Mouse (Mus musculus): ENCODE data around the gene Paqr9. TPM values are rescaled to one million over a fixed set of nuclear protein-coding genes. Genes with fewer than 3 reads are reported as not detected.
"Not testable (repeated sequence)": the region's sequence is repeated elsewhere in the genome, so short reads cannot be mapped to it uniquely, and the experiment has no call there.

Paqr9 gene
- 1 to 10 TPM; 4.4 to 4.5 TPM for total RNA-seq (2021)
- long read RNA-seq, experiment 1, full-length matches to known transcripts, result 11 of 13 reads
- long read RNA-seq, experiment 1, partial matches to known transcripts, result 0 of 13 reads
- long read RNA-seq, experiment 1, other reads (novel, unspliced or antisense), result 2 of 13 reads
- long read RNA-seq, experiment 2, full-length matches to known transcripts, result 14 of 14 reads
- long read RNA-seq, experiment 2, partial matches to known transcripts, result 0 of 14 reads
- long read RNA-seq, experiment 2, other reads (novel, unspliced or antisense), result 0 of 14 reads

DNA sequence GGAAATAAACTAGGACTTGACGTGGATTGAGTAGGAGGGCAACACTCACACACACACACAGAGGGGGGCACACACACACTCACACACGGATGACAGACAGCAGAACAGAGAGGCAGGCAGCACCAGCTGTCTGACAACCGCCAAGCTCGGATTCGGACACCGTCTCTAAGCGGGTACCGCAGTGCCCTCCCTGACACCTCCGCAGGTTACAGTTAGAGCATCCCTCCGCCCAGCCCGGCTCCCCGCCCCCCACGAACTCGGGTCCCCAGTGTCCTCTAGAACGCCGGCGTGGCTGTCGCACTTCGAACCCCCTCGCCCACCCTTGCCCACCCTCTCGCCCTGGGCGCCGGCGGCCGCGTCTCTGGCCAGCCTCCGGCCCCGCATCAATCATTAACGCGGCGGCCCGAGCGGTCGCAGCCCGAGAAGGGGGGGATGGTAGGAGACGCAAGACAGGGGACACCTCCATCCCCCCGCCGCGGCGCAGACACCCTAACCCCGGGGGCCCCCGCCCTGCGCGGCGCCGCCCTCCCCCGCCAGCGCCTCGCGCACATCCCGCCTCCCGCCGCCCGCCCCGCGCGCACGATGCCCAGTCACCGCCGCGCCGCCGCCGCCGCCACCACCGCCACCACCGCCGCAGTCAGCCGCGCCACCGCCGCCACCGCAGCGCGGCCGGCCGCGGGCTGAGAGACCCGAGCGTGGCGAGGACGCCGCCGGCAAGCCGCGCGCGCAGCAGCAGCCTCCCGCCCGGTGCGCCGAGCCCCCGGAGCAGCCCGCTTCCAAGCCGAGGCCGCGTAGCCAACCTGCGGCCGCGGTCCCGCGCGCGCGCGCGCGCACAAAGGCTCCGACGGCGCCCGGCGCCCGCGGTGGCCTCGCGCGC lies at the start of gene Paqr9:
Paqr9 (plus strand) TSS at position 599 of the 877 bp plus-strand sequence.
- peak; percentile 35 for DNase-seq

DNA sequence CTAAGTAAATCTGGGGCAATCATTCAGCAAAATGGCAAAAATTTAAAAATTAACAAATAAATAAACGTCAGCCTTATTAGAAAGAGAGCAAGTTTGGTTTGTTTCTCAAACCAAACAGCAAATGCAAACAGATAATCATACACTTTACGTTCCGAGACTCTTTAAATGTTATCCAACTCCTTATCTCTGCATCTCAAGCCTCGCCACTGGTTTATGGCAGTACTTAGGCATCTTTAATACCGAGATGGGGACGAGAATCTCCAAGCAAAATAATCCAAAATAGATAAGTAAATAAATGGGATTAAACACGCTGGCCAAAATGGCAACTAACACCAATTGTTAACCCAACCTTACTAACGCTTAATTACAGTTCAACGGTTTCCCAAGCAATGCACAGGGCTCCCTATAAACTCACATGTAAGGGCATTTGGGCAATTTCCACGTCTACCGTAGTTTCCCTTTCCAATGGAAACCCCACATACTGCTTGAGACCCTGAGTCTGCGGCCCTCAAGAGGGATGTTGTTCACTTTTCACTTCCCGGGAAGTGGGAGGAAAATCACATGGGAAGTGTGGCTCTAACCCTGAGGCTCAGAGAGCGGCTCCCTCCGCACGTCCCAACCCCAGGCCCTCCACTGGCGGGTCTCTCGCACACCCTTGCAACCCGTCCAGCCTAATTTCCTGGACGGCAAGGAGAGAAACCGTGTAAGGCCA lies 48.6 kb upstream of the Paqr9 start:
- no peak for DNase-seq

DNA sequence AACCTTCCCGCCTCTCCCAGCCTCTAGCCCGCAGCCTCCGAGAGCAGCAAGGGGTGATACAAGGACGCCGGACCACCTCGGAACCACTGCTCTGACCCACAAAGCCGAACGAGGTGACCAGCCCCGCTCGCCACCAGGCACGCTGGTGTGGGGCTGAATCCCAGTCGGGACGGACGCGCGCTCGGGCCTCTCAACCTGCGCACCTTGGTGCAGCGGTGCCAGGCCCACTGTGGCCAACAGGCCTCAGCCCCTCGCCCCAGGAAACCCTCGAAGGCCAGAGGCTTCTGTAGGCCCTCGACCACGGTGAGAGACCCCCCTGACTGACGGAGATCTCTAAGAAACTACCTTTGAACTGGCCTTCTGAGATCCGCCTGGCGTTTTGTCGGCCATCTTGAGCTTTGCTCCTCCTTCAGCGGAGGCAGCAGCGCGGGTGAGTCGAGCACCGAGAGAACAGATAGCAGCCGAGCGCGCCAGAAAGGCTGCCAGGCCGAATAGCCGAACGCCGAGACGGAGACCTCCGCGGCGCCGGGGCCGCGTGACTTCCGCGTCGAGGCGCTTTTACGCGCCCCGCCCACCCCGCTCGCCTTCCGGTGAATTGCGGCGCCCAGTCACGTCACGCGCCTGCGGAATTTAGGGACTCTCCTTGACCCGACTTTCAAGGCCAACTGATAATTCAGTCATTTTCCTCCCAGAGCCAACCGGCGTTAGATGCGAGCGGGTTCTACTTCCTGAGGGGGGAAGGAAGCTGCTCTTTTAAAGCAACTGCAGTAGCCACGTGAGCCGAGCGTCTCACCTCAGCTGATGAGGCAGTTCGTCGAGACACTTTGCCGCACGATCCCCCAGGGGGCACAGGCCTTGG lies 47.8 kb upstream of the Paqr9 start, which contains the start of gene U2surp:
U2surp (minus strand) TSS at position 525 of the 859 bp plus-strand sequence.
- peak; percentile 95 for DNase-seq

DNA sequence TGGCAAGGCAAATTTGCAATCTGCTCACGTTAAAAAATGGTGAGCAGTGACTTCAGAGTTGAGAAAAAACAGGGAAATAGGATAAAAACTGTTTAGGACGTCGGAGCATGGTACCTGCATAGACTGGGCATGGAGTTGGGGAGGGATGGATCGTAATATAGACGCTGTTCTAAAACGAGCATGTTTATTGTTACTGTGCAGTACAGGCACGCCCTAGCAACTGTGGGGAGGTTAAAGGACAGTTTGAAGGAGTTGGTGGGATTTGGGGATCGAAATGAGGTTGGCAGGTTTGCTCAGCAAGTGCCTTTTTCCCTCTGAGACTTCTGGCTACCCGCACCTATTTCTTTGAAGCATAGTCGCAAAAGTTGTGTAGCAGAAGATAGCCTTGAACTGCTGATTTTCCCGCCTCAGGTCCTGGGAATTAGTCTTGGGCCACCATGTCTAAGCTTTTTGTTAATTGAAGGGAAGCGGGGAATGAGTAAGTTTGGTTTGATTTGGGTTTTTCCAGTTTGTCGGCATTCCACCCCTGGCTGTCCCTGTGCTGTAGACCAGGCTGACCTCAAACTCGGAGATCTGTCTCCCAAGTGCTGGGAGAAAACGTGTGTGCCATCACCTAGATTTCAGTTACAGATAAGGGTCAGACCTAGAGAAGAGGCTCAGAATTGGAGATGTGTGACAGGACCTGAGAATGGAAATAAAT lies 47.0 kb upstream of the Paqr9 start:
- no peak for DNase-seq

DNA sequence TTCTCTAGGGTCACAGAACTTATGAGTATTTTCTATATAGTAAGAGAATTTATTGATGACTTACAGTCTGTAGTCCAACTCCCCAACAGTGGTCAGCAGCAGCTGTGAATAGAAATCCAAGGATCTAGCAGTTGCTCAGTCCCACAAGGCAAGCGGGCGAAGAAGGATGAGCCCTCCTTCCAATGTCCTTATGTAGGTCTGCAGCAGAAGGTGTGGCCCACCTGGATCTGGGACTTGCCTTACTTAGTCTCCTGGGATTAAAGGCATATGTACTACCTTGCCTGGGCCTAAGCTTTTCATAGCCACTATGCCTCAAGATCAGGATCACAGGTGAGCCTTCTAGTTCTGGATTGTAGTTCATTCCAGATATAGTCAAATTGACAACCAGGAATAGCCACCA lies 45.7 kb upstream of the Paqr9 start:
- no peak for DNase-seq

DNA sequence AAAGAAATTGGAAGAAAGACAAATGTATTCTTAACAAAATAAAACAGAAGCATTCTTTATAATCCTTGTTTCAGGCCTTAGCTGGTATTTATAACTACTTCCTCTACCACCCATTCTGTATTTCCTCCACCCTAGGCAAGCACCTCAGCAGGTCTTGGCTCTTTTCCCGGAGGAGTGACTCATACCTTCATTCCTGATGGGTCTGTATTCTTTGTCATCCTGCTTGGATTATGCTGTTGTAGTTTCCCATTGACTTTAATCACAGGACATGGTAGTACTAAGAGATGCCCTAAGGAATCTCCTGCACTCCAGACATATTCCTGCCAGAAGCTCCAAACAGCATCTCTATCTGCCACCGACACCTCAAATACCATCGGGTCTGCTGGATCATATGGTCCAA lies 45.1 kb upstream of the Paqr9 start:
- DNase-seq, result not testable (repeated sequence)

DNA sequence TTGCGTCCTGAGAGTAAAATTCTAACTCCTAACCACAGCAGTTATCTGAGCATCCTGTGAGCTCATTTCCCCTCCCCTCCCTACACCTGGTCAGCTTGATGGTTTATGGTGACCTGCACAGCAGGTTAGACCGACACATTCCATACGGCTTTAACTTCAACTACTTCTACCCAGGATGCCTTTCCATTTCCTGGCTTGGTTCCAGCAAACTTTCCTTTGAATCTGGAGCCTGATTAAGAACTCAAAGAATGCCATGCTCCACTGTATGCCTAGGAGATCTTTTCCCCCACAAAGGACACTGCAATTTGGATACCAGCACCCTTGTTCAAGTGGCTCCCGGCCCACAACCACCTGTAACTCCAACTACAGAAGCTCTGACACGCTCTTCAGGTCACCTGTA lies 38.9 kb upstream of the Paqr9 start:
- DNase-seq, result no peak

DNA sequence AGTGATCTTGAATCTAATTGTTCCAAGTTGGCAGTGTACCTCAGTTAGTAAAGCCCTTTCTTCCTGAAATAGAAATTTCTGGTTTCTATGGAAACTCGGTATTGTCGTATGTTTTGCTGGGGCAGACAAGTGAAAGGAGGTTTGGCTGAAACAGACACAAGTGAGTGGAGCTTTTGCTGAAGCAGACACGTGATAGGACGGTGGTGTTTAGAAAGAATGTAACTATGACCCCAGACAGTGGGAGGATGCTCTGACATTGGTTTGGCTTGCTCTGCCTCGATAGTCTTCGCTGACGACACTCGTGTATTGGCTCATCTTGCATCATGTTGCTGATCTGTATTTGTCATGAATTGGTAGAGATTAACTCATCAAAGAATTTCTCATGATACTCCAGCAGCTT lies 38.4 kb upstream of the Paqr9 start:
- DNase-seq, result no peak

DNA sequence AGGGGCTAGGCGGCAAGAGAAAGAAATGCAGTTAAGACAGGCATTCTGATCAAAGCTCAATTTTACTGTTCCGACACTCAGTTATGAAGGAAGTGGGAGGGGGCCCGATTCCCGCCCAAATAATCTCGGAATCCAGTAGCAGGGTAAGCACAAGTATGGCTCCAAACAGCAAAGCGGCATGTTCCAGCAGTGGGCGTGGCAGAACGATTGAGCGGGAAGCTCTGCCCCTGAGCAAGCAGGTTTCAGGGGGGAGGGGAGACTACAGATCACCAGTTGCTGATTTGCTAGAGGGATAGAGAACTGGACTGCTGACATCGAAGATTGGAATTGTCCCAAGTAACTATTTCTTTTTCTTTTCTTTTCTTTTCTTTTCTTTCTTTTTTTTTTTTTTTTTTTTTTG lies 37.9 kb upstream of the Paqr9 start:
- no peak for DNase-seq

DNA sequence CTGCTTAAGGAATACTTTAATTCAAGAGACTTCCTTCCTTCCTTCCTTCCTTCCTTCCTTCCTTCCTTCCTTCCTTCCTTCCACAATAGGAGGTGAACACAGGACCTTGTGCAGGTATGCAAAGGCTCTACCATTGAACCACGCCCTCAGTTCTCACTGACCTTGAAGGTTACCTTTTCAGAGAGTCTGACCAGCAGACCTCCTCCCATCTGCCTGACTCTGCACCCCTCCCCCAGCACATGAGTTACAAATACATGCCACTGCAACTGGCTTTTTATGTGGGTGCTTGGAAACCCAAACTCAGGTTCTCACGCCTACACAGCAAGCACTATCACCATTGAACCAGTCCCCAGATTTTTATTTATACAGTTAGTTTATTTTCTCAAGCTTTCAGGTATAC lies 36.9 kb upstream of the Paqr9 start:
- no peak for DNase-seq

DNA sequence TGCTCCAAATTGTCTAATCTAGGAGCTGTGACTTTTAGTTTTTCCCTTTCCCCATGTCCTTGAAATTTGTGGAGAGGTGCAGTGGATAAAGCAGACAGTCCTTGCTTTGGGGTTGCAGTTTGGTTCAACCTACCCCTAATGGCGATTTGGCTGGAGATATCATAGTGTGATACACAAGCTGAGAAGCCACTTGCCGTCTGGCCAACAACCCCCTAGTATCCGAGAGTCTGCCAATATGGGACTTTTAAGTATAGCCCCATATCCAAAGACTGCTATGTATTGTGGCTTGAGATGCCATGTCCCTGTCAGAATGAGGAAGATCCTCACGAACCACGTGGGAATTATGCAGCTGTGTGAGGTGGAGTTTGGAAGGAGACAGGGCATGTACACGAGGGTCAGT lies 34.1 kb upstream of the Paqr9 start:
- no peak for DNase-seq

DNA sequence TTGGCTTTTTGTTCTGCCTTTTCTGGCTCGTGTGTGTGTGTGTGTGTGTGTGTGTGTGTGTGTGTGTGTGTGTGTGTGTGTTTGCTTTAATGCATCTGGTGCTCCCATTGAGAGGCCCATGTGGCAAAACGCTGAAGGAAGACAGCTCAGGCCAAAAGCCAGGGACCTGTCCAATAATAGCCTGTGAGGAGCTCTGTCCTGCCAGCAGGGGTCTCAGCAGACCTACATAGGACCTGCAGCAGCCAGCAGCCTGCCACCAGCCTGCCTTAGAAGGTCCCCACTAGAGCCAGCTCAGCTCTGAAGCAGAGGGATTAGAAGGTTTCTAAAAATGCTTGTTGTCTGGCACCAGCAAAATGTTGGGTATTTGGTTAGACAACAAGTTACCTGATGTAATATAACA lies 33.5 kb upstream of the Paqr9 start:
- peak; percentile 21 for DNase-seq

DNA sequence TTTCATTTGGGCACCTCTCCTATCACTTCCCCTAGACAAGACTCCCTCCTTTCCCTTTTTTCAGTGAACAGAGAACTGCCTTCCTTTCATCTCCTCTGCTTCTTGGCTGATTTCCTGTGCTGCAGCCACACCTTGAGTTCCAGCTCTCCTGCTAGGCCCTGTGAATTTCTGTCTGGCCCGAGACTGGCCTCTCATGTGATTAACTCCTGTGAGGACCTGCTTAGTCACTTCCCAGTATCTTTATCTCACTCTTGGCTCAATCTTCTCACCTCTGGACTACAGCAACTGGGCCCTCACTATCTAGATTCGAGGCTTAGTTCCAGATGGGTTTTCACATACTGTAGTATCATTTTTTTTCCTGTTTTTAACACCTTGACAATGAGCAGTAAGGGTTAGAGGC lies 31.8 kb upstream of the Paqr9 start:
- DNase-seq, result no peak

DNA sequence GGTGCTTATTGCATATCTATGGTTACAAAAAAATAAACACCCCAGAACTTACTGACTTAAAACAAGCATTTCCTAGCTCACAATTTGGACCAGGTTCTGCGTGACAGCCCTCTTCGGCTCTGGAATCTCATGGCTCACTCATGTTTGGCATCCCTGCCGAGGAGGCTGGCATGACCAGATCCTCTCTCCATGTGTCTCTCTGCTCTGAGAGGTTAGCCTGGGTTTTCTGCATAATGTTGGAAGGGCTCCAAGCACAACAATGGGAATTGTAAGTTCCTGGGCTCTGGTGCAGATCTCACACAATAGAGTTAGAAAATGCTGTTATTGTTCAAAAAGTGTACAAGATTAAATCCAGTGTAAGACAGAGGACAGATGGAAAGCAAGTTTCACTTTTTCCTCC lies 28.3 kb upstream of the Paqr9 start:
- DNase-seq, result no peak

DNA sequence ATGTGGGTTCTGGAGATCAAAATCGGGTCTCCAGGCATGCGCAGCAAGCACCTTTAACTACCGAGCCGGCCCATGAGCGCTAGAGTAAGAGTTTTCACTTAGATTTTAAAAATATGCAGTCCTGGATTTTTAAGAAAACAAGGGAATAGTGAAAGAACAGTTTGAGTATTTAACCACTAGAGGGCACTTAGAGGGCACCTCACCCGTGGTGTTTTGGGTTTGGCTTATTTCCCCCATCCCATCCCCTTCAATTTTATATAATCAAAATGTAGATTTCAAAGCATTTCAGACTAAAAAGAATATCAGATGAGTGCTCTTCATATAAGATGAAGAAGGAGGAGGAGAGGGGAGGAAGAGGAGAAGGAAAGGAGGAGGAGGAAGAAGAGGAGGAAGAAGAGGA lies 25.6 kb upstream of the Paqr9 start:
- no peak for DNase-seq

DNA sequence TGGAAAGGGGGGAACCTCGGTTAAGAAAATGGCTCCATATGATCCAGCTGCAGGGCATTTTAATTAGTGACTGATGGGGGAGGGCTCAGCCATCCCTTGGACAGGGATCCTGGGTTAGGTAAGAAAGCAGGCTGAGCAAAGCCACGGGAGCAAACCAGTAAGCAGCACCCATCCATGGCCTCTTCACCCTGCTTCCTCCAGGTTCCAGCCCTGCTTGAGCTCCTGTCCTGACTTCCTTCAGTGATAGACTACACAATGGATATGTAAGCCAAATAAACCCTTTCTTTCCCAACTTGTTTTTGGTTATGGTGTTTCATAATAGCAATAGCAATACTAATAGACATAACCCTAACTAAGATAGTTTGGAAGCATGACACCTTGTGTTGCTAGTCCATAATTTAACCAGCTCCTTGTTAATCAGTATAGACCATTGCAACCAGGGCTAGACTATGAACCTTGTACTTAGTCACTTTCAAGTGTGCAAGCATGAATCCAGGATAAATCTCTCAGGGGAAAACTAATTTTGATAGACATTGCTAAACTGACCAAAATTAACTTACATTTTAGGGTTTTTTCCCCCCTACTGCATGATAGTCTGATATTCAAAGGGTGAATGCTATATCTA lies 20.2 kb upstream of the Paqr9 start:
- no peak for DNase-seq

DNA sequence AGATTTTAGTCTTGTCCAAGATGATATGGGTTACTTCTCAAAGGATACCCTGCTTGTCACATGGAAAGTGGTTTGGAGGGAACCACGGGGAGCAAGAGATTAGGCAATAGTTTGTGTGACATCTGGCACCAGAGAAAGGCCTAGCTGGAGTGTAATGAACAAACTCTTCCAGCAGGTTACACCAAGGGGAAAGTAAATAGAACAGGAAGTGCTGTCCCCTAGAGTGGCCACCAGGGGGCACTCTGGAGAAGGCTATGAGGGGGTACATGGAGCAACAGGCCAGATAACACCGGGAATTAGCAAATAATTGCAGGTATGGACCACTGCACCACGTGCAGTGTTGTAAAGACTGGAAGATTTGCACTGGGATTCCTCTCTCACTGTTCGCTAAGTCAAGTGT lies 19.0 kb upstream of the Paqr9 start:
- peak; percentile 61 for DNase-seq

DNA sequence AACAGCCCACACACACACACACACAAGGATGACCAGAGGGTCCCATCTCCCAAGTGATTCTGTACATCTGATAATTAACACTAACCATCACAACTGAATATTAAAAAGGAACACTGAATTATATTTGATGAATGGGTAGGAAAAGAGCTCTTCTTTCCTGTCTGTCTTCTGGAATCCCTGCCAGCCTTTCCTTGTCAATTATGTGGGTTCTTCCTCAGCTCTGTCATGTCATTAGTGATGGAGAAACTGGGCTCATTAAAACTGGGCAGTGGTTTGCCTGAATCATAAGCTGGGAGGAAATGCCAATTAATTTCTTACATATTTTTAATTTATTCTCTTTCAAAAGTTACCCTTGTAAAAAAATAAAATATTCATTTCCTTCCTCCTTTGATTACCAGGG lies 18.2 kb upstream of the Paqr9 start:
- DNase-seq, result no peak

DNA sequence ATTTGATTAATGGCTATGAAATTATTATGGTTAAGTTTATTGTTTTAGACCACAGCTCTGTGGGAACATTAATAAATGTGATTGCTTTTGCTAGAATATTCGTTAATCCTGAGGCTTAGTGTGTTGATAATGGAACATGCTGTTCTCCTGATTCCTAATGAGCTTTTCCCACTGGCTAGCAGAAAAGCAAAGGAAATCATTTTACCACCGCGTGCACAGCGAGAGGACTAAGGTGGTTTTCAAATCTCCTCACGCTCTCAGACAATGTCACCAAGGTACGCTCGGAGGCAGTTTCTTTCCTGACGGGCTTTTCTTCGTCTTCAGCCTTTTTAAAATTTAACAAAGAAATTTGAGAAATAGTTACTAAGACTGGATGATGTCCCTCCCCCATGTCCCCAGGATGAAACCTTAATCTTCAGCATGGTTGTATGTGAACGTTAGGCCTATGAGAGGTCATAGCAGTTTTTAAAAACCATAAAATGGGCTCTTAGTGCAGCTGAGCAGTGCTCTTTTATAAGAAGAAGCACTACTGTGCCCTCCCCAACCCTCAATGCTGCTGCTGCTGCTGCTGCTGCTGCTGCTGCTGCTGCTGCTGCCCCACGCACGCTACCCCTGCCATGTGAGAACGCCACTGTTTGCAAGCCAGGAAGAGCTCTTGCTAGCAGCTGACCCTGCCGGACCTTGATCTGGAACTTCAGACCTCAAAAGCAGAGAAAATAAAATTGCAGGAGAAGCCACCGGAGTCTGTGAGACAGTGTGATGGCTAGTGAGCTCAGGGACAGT lies 17.6 kb upstream of the Paqr9 start:
- no peak for DNase-seq

DNA sequence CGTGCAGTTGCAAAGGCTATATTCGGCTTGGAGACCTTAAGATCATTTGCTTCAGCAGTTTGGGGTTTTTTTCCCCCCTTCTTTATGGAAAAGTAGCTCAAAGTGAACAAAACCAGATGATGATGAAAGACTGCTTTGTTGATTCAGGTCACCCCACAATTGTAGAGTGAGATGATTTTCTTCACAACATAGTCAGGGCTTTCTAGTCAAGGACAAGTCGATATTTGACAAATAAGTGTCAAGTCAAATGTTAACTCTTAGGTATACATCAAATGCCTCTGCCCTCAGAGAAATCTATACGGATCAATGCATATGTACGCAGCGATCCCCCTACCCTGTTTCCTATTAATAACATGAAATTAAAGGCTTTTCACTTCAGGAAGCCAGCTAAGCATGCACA lies 17.0 kb upstream of the Paqr9 start:
- no peak for DNase-seq

Data from gastrocnemius, postnatal 10 days (tissue).